Mouse (Mus musculus) kidney, postnatal 10 days (tissue): ENCODE measurements at regions not wholly inside any gene's neighbourhood (a gene's known extent, or its start where the extent isn't known, plus 50 kb on each side); places are given as distances from the start of the nearest gene placed in this dataset.

Source experiments
- DNase-seq: peaks from one replicate; pipeline ENCODE4 v3.0.0; 2021; ENCODE audit warnings: mixed read lengths

DNA sequence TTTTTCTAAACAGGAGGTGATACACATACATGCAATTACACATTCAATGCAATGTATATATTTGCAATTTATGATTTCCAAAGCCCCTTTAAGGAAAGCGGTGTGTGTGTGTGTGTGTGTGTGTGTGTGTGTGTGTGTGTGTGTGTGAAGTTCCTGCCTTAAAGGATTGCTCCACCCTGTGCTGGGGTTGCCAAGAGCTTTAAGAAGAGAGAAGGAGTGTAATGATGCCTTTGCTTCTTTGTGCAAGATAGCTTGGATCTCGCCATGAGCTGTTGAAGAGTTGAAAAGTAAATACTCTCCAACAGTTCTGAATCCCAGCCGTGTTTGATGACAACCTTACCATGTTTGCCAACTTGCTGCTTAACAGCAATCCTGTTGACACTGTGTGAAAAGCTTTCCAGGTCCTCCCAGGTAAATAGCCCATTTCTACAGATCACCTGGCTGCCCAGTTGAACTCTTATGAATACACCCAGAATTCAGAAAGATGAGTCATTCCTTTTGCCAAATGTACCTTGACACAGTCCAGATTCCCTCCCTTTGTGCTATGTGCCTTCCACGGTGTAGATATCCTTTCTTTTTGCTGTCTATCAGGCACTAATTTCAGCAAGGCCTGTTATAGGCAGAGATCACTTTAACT lies 216.3 kb downstream of the Ikzf2 start:
- DNase-seq = no peak

DNA sequence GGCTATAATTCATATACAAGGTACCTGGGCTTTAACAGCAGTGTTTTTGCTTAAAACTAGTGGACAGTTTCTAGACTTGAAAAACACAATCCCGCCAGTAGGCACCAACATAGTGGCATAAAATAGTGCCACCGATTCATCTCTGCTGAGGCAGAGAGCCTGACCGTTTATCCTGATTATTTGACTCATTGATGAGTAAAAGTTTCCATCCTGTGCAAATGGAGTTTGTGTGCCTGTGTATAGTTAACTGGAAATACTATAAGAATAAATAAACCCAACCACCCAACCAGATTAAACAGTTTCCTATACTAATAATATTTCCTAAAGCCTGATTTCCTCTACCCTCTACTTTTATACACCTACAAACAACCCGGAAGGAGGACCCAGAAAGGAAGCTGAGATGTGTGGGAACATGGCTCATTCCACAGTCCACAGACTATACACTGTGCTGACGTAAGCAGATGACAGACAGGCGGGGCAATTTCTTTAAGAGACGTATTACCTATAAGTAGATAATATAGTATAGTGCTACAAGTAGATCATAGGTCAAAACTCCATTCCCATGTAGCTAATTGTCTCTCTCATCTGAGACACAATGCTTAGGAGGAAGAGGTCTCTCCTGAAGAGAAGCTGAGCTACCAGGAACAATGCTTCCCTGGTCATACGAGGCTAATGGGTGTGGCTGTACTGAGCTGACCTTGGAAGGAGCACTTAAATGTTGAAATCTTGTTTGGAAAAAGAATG lies 217.7 kb downstream of the Ikzf2 start:
- no peak for DNase-seq

GRCm38 (mm10) chr1:69466534-69467275 lies 220.3 kb downstream of the Ikzf2 start:
- DNase-seq = peak; percentile 5

- DNase-seq = no peak
Observed at GRCm38 (mm10) chr1:69461191-69461590, 225.9 kb downstream of the Ikzf2 start.

- no peak for DNase-seq
Observed at GRCm38 (mm10) chr1:69459899-69460298, 227.1 kb downstream of the Ikzf2 start.

GRCm38 (mm10) chr1:69457471-69457870 lies 229.6 kb downstream of the Ikzf2 start:
- no peak for DNase-seq

- no peak for DNase-seq
Observed at GRCm38 (mm10) chr1:69453991-69454390, 233.1 kb downstream of the Ikzf2 start.

GRCm38 (mm10) chr1:69452910-69453309 lies 234.1 kb downstream of the Ikzf2 start:
- no peak for DNase-seq

DNA sequence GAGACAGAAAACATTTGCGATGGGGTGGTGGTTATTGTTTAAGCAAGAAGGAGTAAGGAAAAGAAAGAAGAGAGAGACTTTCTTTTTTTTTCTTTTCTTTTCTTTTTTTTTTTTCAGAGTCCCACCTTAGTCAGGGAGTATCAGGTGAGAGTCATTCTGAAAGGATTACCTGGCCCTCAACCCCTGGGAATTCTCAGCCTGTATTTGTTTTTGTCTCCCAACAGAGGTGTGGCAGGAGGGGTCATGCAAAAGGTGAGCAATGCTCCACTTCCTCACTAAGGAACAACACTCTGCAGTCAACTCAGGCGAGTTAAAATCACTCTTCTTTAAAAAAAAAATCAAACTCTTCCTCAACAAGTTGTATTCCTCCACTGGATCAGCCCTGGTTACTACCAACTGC lies 236.6 kb downstream of the Ikzf2 start:
- no peak for DNase-seq

GRCm38 (mm10) chr1:69447276-69447675 lies 239.8 kb downstream of the Ikzf2 start:
- no peak for DNase-seq

DNA sequence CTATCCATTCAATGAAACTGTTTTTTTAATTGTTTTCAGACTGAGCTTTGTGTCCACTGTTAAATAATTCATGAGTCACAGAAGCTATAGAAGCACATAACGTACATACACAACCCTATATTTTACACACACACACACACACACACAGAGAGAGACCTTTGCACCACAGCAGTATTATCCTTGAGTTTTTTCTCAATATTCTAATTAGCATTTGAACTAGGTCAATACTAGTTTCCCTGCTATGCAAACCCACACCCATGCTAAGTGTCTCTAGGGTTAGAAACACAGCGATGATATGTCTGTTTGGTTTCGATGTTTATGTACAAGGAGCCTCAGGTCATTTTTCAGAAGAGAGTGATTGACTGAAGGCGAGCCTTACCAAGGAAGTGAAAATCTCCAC lies 242.3 kb downstream of the Ikzf2 start:
- no peak for DNase-seq

GRCm38 (mm10) chr1:69443466-69443865 lies 243.6 kb downstream of the Ikzf2 start:
- no peak for DNase-seq

DNA sequence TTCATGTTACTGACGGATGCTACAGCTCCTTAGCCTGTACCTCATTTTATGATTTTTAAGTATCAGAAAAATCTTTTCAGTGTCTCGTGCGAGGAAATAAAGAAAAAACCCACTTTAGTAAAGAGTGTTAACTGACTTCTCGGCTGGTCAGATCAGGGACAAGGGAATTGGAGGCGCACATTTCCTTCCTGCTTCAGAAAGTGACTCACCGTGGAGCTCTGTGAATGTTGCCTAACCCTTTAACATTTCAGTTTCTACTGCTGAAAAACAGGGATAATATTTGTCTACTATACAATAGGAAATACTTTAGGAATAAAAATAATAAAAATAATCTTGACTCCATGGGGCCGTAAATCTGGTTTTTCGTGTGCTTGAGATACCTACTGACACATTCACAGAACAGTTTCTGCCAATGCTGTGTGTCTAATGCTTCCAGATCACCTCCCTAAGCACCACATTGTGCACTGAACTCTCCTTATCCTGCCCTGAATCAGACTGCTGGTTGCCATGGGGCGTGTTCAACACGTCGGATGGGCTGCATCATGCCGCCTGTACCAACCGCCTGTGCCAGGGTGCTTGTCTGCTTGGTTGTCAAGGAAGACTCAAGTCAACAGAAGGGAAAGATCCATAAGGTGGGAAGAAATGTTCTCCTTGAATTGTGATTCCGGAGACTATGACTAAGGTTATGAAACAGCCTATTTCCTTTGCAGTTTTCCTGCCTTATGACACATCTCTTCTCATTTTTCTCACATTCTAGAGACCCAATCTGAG lies 246.3 kb downstream of the Ikzf2 start:
- DNase-seq = no peak

DNA sequence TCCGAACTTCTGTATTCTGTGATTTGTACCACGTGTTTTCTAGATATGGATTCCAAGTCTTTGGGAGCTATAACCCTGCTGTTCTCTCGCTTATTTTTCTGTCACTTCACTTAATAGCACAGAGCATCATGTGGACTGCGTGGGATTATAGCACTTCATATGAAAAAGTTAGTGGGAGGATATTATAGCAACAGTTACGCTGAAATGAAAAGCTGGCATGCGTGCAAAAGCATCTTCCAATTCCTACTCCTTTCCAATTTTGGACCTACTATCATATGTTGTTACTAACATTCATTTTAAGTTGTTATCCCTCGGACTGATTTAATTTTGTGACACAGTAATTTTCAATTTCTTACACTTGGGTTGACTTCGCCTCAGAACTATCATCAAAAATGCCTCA lies 250.0 kb downstream of the Ikzf2 start:
- no peak for DNase-seq

GRCm38 (mm10) chr1:69433655-69434357 lies 253.2 kb downstream of the Ikzf2 start:
- no peak for DNase-seq

DNA sequence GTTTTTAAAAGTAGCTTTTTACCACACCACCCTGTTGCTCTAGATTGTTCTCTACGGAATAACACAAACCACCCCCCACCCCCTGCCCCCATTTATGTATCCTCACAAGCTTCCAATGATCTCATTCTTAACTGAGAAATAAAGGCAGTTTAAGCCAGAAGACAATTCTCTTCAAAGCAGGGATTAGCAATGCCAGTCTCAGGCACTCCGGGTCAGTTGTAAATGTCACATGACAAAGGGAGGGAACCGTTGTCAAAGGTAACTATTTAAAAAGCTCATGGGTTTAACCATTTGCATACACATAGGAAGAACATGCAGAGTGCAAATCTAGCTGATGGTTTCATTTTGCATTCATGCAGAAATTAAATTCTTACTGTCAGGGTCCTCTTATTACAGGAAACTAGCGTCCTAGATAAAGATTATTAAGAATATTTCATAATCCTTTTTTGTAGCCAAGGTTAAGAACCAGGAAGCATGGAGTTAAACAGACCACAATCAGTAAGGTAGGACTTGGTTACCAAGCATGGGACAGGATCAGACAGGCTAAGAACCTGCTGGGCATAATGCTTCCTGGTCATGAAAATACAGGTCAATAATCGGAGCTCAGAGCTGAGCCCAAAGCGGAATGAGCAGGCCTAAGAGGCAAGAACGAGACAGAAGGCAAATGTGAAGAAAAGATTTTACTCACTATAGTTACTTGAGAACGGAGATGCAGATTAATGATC lies 256.2 kb downstream of the Ikzf2 start:
- no peak for DNase-seq

DNA sequence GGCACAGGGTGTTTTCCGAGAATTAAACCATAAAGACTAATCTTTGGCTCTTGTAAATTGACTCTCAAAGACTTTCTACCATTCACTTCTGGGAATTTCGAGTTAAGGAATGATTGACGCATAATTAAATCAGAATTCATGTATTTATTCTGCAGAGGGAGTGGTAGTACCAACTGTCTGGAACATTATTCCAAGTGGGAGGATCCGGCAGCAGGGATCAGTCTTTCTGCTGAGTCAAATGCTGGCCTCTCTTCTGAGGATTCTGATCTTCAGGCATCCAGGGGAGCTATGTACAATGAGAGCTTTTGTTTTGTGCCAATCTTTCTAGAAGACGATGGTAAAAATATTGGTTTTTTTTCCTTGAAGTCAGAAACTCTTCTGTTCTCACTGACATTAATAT lies 257.4 kb downstream of the Ikzf2 start:
- no peak for DNase-seq

DNA sequence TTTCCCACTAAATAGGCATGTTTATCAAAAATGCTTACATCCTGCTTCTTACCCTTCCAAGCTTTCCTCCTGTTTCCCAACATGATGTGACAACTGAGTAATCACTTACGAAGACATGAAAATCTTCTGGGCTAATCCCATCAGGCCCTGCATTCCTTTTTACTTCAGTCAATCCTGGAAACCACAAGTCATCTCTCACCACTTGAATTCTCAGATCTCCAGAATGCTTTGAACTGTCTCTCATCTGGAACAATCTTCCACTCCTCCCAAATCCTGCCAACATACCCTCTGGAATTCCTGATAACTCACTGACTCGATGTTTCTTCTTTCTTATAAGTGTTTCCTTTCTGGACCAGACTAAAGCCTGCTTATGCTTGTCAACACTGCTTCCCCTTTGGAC lies 289.4 kb downstream of the Ikzf2 start:
- DNase-seq = no peak

- DNase-seq = no peak
Observed at GRCm38 (mm10) chr1:69382374-69382773, 274.5 kb upstream of the Erbb4 start.

GRCm38 (mm10) chr1:69379741-69380140 lies 271.9 kb upstream of the Erbb4 start:
- no peak for DNase-seq

DNA sequence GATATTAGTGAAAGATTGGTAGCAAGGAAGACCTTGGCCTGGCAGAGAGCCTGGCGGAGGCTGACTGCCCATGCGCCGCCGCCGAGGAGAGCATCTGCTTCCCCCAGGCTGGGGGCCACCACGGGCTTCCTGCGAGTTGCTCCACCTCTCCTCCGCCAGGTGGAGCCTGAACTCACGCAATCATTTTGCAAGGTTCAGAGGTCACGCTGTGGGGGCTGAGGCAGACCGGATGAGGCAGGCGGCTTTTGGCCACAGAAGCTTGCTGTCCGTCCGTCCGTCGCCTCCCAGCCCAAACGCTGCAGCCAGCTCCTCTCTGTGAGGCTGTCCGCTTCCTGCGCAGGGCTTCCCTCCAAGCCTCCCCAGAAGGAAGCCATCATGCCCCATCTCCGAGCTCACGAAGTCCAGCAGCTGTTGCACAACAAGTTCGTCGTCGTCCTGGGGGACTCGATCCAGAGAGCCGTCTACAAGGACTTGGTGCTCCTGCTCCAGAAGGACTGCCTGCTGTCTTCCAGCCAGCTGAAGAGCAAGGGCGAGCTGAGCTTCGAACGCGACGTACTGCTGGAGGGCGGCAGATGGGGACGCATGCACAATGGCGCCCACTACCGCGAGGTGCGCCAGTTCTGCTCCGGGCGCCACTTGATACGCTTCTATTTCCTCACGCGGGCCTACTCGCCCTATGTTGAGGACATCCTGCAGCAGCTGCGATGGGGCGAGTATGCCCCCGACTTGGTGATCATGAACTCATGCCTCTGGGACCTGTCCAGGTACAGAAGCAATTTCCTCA lies 269.3 kb upstream of the Erbb4 start:
- no peak for DNase-seq
